Mouse (Mus musculus): ENCODE data around the gene Olfr872. TPM values are rescaled to one million over a fixed set of nuclear protein-coding genes. Genes with fewer than 3 reads are reported as not detected.

Olfr872 gene
- not detected in 2 replicates for polyA plus RNA-seq (2015; fragmentation: Nextera tagmentation; extraction: Ambion mirVana)

DNA sequence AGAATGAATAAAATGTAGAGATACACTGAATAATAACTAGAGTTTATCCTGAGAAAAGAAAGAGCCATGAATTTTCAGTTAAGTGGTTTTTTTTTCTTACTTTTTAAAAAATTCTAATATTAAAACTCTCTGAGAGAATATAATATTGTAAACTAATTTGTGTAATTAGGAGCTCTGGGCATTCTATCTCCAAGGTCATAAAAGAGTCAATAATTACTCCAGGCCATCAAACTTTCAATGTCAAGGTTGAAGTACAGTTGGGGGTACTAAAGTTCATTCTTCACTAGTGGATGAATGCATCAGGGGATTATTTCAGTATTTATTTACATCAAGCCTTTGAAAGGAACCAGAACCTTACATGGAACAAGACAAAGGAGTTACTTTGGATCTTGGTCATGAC lies at the start of gene Olfr872:
Gene Olfr872 (plus strand): TSS at position 301 of the 400 bp plus-strand sequence.

DNA sequence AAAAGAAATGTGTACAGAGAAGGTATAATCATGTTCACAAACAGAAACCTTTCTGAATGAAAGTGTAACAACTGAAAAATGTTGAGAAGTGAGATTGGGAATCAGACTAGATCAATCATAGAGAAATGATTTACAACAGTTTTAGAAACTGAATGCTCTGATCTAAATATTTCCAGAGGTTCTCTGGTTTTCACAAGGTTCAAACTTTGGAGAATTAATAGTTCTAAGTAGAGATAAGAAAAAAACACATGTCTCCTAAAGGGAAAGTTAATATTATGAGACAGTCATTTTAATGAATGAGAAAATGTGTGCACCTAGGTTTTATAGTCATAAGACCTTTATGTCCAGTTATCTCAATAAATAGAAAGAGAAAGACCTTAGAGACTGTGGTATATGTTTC lies 25.0 kb upstream of the Olfr872 start, which contains the start of gene Olfr871:
Gene Olfr871 (plus strand): TSS at position 301 of the 400 bp plus-strand sequence.

DNA sequence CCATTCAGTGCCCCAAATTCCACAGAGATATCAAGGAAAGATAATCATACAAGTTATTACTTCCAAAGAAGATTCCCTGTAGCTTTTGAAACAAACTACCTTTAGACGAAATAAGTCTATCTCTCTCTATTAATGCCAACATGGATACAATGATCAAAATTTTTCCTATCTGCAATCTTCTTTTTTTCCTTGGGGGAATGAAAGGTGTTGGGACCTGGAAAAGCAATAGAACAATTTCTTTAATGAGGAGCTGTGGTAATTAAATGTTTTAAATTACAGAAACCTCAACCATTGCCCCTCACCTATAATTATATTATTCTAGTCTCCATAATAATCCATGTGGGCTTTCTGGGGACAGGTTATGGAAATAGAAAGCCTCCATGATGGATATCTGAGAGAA lies 45.1 kb downstream of the Olfr872 start, which contains the start of gene Olfr39:
Gene Olfr39 (plus strand): TSS at position 301 of the 400 bp plus-strand sequence.

DNA sequence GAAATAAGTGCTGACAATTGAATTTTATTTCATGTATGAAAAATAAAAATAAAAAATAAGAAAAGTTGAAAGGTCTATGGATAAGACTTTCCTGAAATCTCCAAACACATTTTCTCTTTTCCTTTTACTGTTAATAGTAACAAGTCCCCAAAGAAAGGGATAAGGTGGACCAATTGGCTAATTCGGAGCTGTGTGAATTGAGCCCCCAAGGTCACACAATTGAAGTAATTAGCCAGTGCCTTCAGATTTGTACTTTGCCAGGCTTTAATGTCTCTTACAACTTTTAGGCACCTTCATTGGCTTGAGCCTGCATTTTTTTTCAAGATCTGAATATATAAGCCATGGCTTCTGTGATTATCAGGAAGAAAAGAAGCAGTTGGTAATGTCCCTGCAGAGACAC lies 61.3 kb downstream of the Olfr872 start, which contains the start of gene Olfr873:
Gene Olfr873 (plus strand): TSS at position 301 of the 400 bp plus-strand sequence.

Other genes starting within 250 kb of the Olfr872 start
- not detected in 2 replicates for gene Olfr866, start 209.1 kb upstream of the Olfr872 start, polyA plus RNA-seq (2015; fragmentation: Nextera tagmentation; extraction: Ambion mirVana)
- not detected in 2 replicates for gene Olfr867, start 179.6 kb upstream of the Olfr872 start, polyA plus RNA-seq (2015; fragmentation: Nextera tagmentation; extraction: Ambion mirVana)
- not detected in 2 replicates for gene Olfr868, start 138.5 kb upstream of the Olfr872 start, polyA plus RNA-seq (2015; fragmentation: Nextera tagmentation; extraction: Ambion mirVana)
- gene Olfr869, start 108.1 kb upstream of the Olfr872 start, polyA plus RNA-seq (2015; fragmentation: Nextera tagmentation; extraction: Ambion mirVana): not detected in 2 replicates
- gene Olfr870, start 63.1 kb upstream of the Olfr872 start, polyA plus RNA-seq (2015; fragmentation: Nextera tagmentation; extraction: Ambion mirVana): not detected in 2 replicates
- gene Olfr871, start 24.9 kb upstream of the Olfr872 start, polyA plus RNA-seq (2015; fragmentation: Nextera tagmentation; extraction: Ambion mirVana): not detected in 2 replicates
- not detected in 2 replicates for gene Olfr39, start 45.2 kb downstream of the Olfr872 start, polyA plus RNA-seq (2015; fragmentation: Nextera tagmentation; extraction: Ambion mirVana)
- gene Olfr873, start 61.4 kb downstream of the Olfr872 start, polyA plus RNA-seq (2015; fragmentation: Nextera tagmentation; extraction: Ambion mirVana): not detected in 2 replicates
- 0.04 TPM in 1 of 2 replicates, not detected in the other for gene Olfr18, start 99.0 kb downstream of the Olfr872 start, polyA plus RNA-seq (2015; fragmentation: Nextera tagmentation; extraction: Ambion mirVana)
- 25.5 and 28.8 TPM in 2 replicates for gene Zfp560, start 148.1 kb downstream of the Olfr872 start, polyA plus RNA-seq (2015; fragmentation: Nextera tagmentation; extraction: Ambion mirVana)
- gene Zfp26, start 223.0 kb downstream of the Olfr872 start, polyA plus RNA-seq (2015; fragmentation: Nextera tagmentation; extraction: Ambion mirVana): 5.4 and 6.0 TPM in 2 replicates